Mouse (Mus musculus) right cerebral cortex, postnatal 36 days (tissue): ENCODE results near the gene Tspan11.

Source experiments
- DNase-seq, 2 experiments: peaks; one replicate each; pipeline ENCODE4 v3.0.0; 2022; ENCODE audit warnings: low spot score in 2 of 2, mixed read lengths in 1 of 2

Gene Tspan11

DNA sequence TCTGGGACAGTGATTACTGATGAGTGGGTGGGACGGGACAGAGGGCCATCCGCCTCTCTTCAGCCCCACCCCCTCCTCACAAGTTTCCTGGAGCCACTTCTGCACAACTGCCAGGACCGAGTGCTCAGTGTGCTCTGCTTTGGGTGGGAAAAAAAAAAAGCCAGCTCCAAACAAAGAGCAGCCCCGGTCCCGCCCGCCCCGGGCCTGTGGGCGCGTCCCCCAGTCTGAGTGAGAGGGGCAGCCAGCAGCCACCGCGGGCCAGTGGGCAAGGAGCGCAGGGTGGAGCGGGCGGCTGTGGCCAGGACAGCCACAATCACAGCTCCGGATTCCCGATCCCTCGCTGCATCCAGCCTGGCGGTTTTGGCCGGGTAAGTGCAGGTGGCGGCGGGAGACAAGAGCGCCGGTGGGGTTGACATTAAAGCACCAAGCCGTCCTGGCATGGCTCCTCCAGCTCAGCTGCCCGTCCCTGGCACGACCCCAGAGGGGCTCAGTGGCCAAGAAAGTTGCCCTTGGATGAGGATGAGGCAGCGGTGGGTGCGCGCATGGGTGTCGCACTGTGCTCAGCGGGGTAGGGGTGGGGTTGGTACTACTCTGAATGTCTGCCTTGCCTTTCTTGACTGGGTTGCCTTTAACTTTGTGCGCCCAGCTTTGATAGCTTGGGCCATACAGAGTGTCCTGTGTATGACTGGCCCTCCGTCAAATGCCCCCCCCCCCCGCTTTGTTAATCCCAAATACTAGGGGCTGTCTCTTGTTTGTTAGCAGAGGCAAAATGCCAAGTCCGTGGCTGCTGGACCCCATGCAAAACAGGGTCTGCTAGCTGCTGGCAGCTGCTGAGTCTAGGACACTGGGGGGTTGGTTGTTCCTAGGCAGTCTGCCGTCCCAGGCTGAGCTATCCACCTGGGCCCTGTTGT lies at the start of gene Tspan11:
Gene Tspan11, plus strand, starts transcription at position 79 of the 911 bp plus-strand sequence.
- no peak for DNase-seq

- DNase-seq: no peak
Observed at GRCm38 (mm10) chr6:127837910-127838309, 49.5 kb upstream of the Tspan11 start.

DNA sequence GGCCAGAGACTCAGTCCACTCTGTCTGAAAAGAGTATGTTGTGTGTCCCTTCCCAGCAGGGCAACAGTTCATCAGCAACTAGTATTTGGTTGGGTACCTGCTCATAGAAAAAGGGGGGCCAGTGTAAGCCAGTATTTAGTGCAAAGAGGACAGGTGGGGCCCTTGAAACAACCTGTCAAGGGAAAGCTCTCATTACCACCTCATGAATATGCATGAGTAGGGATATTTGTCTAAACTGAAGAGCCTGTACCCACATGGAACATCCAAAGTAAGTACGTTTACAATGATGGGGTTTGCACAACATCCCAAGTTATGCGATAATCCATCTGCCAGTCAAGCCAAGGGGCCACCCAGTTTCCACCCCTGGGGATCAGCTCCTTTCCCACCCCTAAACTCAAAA lies 47.9 kb upstream of the Tspan11 start:
- no peak for DNase-seq

DNA sequence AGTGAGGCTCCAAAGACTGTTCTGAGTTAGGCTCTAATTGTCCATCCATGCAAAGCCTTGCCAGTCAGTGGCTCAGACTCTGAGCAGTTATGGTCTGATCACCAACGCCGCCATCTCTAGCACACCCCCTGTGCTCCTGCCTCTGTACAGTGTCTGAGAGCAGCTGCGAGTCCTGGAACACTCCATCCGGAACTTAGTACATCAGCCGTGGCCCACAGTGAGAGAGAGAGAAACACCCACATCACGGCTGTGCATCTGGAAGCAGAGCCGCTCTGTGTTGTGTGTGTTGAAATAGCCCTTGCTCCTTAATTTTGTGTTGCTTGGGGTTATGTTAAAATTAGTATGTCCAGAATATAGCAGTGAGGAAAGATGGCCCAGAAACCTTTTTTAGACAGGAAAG lies 47.2 kb upstream of the Tspan11 start:
- peak; percentile 35 to 81 for DNase-seq

DNA sequence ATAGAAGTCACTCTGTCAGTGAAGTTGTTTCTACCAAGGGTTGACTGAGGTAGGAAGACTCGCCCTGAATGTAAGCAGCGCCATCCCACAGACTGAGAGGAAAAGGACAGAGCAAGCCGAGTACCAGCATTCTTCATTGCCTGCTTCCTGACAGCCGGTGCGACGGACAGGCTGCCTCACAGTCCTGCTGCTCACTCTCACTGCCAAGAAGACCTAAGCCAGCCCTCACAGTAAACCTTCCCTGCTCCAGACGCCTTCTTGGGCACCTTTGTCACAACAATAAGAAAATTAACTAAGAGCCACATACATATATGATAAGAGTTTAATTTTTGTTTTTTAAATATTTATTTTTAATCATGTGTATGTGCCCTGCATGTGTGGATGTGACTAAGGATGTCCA lies 46.1 kb upstream of the Tspan11 start:
- DNase-seq: no peak

DNA sequence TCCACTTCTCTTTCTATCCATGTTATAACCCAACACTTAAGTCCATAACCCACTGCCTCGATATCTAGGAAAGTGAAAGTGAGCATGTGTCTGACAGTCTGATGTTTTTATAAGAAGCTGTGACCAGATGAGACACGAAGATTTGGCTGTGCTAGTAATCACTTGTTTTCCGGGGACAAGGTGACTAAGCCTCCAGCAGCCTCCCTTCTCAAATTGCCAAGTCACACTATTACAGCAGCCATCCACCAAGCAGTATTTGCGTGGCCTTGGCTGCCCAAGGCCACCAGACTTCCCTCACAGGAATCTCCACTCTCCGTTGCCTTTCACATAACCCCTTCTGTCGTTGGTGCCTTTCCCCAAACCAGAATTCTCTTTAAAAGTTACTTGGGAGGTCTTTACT lies 40.9 kb upstream of the Tspan11 start:
- no peak for DNase-seq

DNA sequence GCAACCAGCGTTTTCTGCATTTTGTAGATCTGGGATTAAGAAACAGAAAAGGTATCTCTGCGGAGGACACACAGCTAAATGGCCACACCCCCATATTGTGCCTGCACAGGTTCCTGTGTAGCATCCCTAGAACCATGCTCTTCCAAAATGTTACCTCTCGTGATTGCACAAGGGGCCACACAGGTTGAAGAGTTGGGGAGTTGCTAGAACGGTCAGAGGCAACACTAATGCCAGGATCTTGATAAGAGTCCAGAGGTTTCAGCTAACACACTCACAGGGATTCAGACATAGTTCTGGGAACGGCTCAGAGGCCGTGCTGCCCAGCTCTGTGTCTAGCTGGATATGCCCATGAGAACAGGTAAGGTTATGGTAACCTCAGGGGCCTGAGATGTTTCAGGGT lies 37.9 kb upstream of the Tspan11 start:
- DNase-seq: no peak

GRCm38 (mm10) chr6:127851611-127852010 lies 35.8 kb upstream of the Tspan11 start:
- peak in 1 of 2 experiments; percentile 59 for DNase-seq

- peak in 1 of 2 experiments; percentile 7 for DNase-seq
Observed at GRCm38 (mm10) chr6:127853241-127853640, 34.1 kb upstream of the Tspan11 start.

- no peak for DNase-seq
Observed at GRCm38 (mm10) chr6:127853771-127854687, 33.4 kb upstream of the Tspan11 start.

GRCm38 (mm10) chr6:127854688-127855013 lies 32.7 kb upstream of the Tspan11 start:
- DNase-seq: no peak

GRCm38 (mm10) chr6:127855711-127856295 lies 31.6 kb upstream of the Tspan11 start:
- DNase-seq: no peak

GRCm38 (mm10) chr6:127861951-127862350 lies 25.4 kb upstream of the Tspan11 start:
- DNase-seq: no peak

DNA sequence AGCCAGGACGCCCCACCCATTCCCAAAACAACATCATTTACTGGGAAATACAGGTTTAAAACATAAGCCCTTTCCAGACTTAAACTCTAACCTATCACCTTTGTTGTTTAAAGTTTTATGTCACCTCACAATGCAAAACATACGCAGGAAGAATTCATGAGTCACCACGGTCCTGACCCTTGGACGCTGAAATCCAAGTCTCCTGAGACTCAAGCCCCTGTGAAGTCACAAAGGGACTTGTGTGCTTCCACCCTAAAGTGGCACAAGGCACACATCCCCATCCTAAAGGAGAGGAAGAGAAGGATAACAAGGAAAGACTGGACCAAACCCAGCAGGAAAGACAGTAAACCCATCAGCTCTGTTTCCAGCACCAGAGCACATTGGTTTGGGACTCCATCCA lies 22.0 kb upstream of the Tspan11 start:
- no peak for DNase-seq

- DNase-seq: no peak
Observed at GRCm38 (mm10) chr6:127868546-127868945, 18.8 kb upstream of the Tspan11 start.

DNA sequence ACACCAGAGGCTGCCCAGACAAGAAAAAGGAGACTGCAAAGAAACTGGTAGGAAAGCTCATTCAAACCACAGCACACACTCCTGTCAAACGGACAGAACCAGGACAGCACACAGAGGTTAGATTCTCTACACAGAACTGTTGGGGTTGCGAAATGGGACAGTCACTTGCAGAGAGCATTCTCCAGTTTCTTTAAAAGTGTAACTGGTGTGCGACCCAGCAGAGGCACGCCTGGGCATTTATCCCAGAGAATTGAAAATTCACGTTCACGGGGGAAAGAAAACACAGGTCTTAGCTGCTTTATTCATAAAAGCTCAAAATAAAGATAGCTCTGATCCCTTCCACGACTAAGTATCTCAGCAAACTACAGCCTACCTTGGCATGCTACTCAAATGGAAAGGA lies 18.3 kb upstream of the Tspan11 start:
- DNase-seq: no peak

DNA sequence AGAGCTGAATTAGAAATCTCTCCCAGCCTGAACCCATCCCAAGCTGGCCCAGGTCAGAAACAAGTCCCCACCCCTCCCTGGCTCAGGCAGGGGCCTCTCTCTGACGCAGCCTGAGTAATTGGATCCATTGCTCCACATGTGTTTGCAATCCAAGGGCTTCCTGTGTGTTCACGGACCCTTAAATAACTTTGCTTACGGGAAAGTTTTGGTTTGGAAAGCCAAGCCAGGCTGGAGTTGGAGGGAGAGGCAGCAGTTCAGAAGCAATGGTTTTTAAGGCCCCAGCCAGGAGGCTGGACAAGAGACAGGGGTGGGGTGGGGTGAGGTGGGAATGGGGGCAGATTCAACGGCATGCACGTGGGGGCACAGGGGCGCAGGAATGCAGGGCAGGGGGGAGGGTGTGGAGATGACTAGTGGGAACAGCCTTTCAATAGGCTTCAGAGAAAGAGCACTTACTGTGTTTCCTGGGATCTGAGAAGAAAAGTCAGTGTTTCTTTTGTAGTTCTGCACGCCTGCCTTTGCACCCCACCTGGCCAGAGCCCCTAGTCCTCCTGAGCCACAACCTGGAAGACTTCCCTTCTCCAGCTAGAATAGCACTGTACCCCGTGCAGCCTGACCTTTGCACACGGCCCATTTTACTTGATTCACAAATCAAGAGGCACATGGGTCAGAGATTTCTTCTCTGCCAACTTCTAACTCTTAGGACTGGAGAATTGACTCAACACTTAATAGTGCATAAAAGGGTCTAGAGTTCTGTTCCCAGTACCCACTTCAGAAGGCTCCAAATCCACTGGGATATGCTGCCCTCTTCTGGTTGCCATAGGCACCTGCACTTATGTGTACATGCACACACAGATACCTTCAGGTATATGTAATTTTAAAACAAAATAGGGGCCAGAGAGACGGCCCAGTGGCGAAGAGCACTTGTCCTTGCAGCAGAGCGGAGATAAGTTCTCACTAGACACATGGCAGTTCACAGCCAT lies 16.8 kb upstream of the Tspan11 start:
- no peak for DNase-seq

DNA sequence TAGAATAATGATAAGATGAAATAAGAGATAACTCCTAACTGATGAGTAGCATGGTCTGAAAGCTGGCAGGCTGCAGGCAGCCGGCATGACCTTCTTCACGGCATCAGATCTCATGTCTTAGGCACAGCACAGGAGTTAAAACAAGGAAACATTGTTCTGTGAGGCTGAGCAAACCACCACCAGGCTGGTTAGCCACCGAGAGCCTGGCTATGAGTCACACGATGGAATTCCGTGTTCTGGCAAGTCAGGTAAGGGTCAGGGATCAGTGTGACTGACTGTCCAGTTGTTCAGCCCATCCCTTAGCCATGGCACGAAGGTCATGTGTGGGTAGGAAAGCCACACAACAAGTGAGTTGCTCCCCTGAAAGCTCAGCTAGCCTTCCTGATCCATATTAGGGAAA lies 16.0 kb upstream of the Tspan11 start:
- no peak for DNase-seq

- peak in 1 of 2 experiments; percentile 9 for DNase-seq
Observed at GRCm38 (mm10) chr6:127872581-127872980, 14.8 kb upstream of the Tspan11 start.

DNA sequence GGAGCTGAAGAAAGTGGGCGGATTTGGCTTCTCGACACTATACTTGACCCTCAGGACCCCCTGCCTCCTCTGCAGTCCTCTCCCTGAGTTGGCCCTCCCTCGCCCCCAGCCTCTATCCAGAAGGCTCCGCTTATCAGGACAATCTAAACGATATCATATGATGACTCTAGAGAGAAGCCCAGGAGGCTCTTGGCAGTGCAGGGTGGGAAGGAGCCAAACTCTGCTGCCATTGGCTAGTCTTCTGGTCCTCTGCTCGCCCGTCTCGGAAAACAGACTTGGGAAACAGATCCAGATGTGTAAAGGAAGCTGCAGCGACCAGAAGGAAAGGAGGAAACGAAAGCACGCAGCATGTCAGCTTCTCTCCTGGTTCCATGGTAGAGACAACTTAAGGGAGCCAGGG lies 11.5 kb upstream of the Tspan11 start:
- DNase-seq: no peak

GRCm38 (mm10) chr6:127876436-127876835 lies 11.0 kb upstream of the Tspan11 start:
- no peak for DNase-seq
